Mouse (Mus musculus): ENCODE results near the gene Zcchc17.

Zcchc17 gene

DNA sequence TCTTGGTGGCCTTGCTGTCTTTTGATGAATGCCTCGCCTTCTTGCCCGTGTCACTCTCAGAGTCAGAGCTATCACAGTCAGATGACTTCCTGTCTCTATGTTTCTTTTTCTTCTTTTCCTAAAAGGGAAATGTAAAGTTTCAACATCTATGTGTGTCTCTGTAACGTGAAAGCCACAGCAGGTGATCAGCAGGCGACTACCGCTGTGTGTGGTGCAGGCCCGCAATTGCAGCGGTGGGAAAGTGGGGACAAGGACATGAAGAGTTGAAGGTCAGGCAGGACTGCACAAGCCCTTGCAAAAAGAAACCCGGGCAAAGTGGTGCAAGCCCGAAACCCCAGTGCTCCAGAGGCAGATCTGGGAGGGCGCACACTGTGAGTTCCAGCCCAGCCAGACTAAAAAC lies 43.1 kb downstream of the Zcchc17 start:
- DNase-seq (ENCODE audit: low spot score): no peak

GRCm38 (mm10) chr4:130315771-130316527 lies 43.8 kb downstream of the Zcchc17 start:
- peak; percentile 62 for DNase-seq (ENCODE audit: low spot score)

GRCm38 (mm10) chr4:130313552-130313951 lies 46.2 kb downstream of the Zcchc17 start:
- no peak for DNase-seq (ENCODE audit: low spot score)

DNA sequence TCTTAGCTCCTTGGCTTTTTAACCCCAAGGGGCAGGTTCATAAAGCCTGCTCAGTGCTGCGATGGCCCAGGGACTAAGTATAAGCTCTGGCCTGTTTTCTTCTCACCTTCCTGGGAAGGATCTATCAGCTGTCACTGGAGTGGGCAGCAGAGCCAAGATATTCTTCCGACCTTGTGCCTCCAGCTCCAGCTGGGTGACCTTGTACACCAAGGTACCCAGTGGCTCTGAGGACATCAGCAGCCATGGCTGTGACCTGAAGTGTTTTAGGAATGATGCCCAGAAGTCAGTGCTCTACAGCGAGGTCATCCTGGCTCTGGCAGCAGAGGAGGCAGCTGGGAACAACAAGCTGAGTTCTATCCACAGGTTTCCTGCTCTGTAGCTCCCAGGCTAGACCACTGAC lies 47.2 kb downstream of the Zcchc17 start:
- DNase-seq (ENCODE audit: low spot score): no peak

DNA sequence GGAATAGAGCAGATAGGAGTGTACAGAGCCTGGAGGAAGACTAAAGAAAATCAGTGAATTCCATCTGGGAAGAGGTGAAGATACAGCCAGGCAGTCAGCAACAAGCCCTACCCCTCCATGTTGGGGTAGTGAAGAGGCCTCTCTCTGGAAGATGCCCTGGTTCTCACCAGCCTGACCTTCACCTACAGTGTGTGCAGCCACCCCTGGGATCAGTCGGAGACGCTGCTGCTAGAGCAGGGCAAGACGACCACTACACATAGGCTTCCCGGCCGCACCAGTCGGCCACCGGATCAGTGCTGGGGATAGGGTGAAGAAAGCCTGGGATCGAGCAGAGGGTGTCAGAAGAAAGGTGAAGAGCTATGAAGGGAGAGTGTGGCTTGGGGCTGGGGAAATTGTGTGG lies 50.5 kb downstream of the Zcchc17 start:
- DNase-seq (ENCODE audit: low spot score): no peak

DNA sequence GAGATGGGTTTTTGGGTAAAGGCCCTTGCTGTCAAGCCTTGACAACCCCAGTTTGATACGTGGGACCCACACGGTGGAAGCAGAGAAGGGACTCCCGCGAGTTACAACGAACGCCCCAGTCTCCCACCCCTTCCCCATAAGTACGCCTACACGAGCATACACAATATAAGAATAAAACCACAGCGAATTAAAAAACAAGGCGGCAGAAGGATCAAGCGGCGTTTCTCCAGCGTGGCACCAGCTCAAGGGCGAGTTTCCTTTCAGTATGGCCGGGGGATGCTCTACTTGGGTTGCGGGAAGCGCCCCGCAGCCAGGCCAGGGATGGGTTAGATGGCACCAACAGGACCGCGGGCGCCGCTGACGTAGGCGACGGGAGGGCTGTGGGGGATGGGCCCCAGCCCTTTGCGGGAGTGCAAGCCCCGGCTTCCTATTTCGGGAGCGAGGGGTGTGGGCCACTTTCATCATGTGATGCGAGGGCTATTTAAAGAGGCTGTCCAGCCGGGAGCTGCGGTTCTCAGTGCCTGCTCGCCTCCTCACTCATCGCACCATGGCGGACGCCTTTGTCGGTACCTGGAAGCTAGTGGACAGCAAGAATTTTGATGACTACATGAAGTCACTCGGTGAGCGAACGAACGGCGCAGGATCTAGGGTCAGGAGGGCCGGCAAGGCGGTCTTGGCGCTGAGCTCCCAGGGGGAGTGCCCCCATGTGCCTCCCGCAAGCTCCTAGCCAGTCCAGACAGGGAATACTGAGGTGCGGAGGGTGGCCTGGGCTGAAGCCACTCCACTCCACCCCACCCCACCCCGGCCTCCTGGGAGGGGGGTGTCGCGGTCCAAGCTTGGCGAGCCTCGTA lies 51.3 kb downstream of the Zcchc17 start, which contains the start of the genes Fabp3 and Gm10570:
Gene Fabp3, plus strand, starts transcription at position 365 of the 851 bp plus-strand sequence.
Gene Gm10570, minus strand, starts transcription at position 444 of the 851 bp plus-strand sequence.
- no peak for DNase-seq (ENCODE audit: low spot score)

GRCm38 (mm10) chr4:130307851-130308230 lies 51.9 kb downstream of the Zcchc17 start:
- no peak for DNase-seq (ENCODE audit: low spot score)

GRCm38 (mm10) chr4:130306796-130307630 lies 52.7 kb downstream of the Zcchc17 start:
- peak; percentile 76 for DNase-seq (ENCODE audit: low spot score)

- DNase-seq (ENCODE audit: low spot score): no peak
Measured at GRCm38 (mm10) chr4:130304746-130305145, 55.0 kb downstream of the Zcchc17 start.

- DNase-seq (ENCODE audit: low spot score): no peak
Measured at GRCm38 (mm10) chr4:130302285-130302870, 57.4 kb downstream of the Zcchc17 start.

GRCm38 (mm10) chr4:130299629-130300018 lies 60.1 kb downstream of the Zcchc17 start:
- no peak for DNase-seq (ENCODE audit: low spot score)

GRCm38 (mm10) chr4:130298877-130299628 lies 60.7 kb downstream of the Zcchc17 start:
- DNase-seq (ENCODE audit: low spot score): peak; percentile 56

DNA sequence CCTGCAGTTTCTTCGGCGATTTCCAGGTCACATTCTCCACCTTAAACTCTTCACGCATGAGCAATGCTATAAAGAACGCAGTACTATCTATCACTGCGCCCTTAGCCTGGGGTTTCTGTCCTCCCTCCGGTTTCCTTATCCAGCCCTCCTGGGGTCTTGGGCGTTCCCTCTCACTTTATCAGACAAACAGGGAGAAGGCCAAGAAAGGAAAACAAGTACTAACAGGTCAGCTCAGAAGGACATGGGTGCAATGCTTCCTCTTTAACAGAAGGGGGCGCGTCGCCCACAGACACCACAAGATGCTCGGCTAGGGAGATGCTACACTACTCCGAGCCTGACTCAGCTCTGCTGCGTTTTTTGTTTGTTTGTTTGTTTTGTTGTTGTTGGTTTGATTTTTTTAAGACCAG lies 62.6 kb downstream of the Zcchc17 start:
- DNase-seq (ENCODE audit: low spot score): peak; percentile 42

GRCm38 (mm10) chr4:130296243-130296965 lies 63.3 kb downstream of the Zcchc17 start:
- no peak for DNase-seq (ENCODE audit: low spot score)

- DNase-seq (ENCODE audit: low spot score): no peak
Measured at GRCm38 (mm10) chr4:130295047-130295745, 64.5 kb downstream of the Zcchc17 start.

- DNase-seq (ENCODE audit: low spot score): no peak
Measured at GRCm38 (mm10) chr4:130294513-130294912, 65.2 kb downstream of the Zcchc17 start.

GRCm38 (mm10) chr4:130292271-130292670 lies 67.5 kb downstream of the Zcchc17 start:
- DNase-seq (ENCODE audit: low spot score): peak; percentile 76

DNA sequence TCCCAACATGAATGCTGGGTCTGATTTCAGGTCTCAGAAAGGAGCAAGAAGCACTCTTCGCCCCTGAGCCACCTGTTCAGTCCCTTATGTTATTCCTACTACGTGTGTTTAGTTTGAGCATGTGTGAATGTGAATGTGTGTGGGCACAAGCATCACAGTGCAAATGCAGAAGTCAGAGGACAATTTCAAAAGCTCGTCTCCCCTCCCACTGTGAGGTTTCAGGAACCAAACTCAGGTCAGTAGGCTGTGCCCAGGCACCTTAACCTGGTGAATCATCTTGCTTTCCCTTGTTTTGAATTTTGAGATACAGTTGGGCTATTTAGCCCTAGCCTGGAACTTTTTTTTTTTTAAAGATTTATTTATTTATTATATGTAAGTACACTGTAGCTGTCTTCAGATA lies 69.9 kb downstream of the Zcchc17 start:
- no peak for DNase-seq (ENCODE audit: low spot score)

DNA sequence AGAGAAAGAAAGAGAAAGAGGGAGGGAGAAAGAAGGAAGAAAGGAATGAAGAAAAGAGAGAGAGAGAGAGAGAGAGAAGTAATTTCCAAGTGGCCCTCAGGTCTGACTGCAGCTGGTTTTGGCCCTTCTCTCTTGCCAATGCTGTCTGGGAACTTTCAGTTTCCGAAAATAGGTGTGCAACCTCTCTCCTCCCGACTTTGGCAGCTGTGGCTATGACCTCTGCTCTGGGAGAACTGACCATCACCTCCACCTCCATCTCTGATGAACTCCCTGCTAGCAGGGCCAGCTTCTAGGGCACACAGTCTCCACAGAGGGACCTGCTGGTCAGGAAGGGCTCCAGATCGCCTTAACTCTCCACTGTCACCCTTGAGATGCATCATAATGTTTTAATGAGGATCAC lies 73.2 kb downstream of the Zcchc17 start:
- no peak for DNase-seq (ENCODE audit: low spot score)

- DNase-seq (ENCODE audit: low spot score): no peak
Measured at GRCm38 (mm10) chr4:130283826-130284225, 75.9 kb downstream of the Zcchc17 start.
